Mouse (Mus musculus) lung, adult 2 months (tissue): Measurements from ENCODE around the gene Elmsan1.

ENCODE experiments used
- CTCF ChIP-seq: fragments of 200-500 bp; IDR thresholded peaks from 2 replicates; pipeline ENCODE4 v1.5.1; 2011; ENCODE audit warnings: mild to moderate bottlenecking, low read length, control low read depth; ENCODE audit not compliant: insufficient read depth
- POLR2A ChIP-seq: fragments of 200-500 bp; IDR thresholded peaks from 2 replicates; pipeline ENCODE4 v1.6.1; 2011; ENCODE audit warnings: low read depth, mild to moderate bottlenecking, control low read depth, low read length, borderline replicate concordance; ENCODE audit errors: extremely low read depth

DNA sequence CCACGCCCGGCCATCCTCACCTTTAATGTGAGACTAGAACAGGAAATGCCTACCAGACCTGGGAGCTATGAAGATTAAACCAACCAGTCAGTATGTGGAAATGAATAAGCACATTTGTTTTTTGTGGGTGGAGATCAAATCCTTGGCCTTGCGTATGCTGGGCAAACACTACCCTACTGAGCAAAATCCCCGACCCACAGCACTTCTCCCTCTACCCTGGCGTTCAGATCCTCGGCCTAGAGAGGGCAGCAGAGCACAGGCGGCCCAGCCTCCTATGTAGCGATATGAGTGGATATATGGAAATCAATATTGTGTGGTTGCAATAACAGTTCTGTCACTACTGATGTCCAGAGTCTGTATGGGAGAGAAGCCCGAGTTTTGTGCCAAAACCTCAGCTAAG is 55.5 kb downstream of the Elmsan1 start:
- TF ChIP-seq POLR2A = no peak
- peak; percentile 84 for TF ChIP-seq CTCF
